Mouse (Mus musculus) stomach, embryonic 15.5 days (tissue): ENCODE results near the gene Gm36864. TPM values are rescaled to one million over a fixed set of nuclear protein-coding genes. Genes with fewer than 3 reads are reported as not detected.
"Not testable (repeated sequence)": the region's sequence is repeated elsewhere in the genome, so short reads cannot be mapped to it uniquely, and the experiment has no call there.

Experiments
- ATAC-seq: fragments of 200-750 bp; cut with Nextera tagmentation; 2 replicates; pipeline ENCODE4 v1.8.0; 2017; ENCODE audit warnings: low read depth, moderate number of reproducible peaks, moderate TSS enrichment; ENCODE audit not compliant: insufficient read depth, low FRiP score
- H3K27ac ChIP-seq: fragments of 300-500 bp; sonication (generic); 2 replicates; pipeline ENCODE4 v1.5.1; 2015; ENCODE audit warnings: mild to moderate bottlenecking, inconsistent platforms
- H3K27me3 ChIP-seq: fragments of 300-500 bp; sonication (generic); replicated peaks from 2 replicates; pipeline ENCODE4 v1.6.1; 2015; ENCODE audit warnings: inconsistent platforms
- H3K36me3 ChIP-seq: fragments of 300-500 bp; sonication (generic); 2 replicates; pipeline ENCODE4 v1.6.1; 2015; ENCODE audit warnings: inconsistent platforms
- H3K4me1 ChIP-seq: fragments of 300-500 bp; sonication (generic); 2 replicates; pipeline ENCODE4 v1.6.1; 2015; ENCODE audit warnings: inconsistent platforms
- H3K4me2 ChIP-seq: fragments of 300-500 bp; sonication (generic); 2 replicates; pipeline ENCODE4 v1.6.1; 2015; ENCODE audit warnings: mild to moderate bottlenecking, inconsistent platforms
- H3K4me3 ChIP-seq: fragments of 300-500 bp; sonication (generic); replicated peaks from 2 replicates; pipeline ENCODE4 v1.5.1; 2015; ENCODE audit warnings: inconsistent platforms
- H3K9ac ChIP-seq: fragments of 300-500 bp; sonication (generic); 2 replicates; pipeline ENCODE4 v1.6.1; 2015; ENCODE audit warnings: inconsistent platforms
- H3K9me3 ChIP-seq: fragments of 300-500 bp; sonication (generic); 2 replicates; pipeline ENCODE4 v1.6.1; 2016; ENCODE audit warnings: inconsistent platforms
- WGBS: fragments of 180-500 bp; shearing (Covaris S2); methylation state at CpG from one replicate; pipeline ENCODE4 v1.1.7; 2015; 5-methylcytosine and 5-hydroxymethylcytosine counted together
- polyA plus RNA-seq: library from polyadenylated mRNA; unstranded; fragments of >200 nt; fragmentation: Nextera tagmentation; extraction: Ambion mirVana; gene quantifications from 2 replicates; pipeline ENCODE4 v1.2.1, GENCODE M21; 2015

Gm36864 gene
- polyA plus RNA-seq, 1 experiment from 2014 or later: not detected

DNA sequence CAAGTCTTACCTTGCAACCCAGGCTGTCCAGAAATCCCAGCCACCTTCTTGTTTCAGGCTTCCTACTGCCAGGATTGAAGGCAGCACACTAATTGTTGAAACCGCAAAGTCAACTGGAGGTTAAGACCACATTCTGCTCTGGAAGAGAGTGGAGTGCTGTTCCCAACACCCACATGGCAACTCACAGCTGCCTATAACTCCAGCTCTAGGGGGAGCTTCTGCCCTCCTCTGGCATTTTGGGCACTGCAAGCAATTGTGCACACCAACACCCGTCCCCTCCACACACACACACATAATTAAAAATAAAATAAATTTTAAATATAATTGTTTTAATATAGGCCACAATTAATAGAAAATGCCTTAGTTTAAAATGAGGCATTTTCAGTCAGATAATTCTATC lies 5.2 kb downstream of the Gm36864 start:
- no peaks in the 10 kb centered on the region for H3K27me3 ChIP-seq
- H3K27ac ChIP-seq: no peak overlapping the region
- no peaks in the 10 kb centered on the region for H3K36me3 ChIP-seq
- H3K9ac ChIP-seq: no peak overlapping the region
- no peaks in the 10 kb centered on the region; the same call in 1 of the 2 replicates for H3K4me1 ChIP-seq
- WGBS: 62% methylated on average over 2 of the region's 2 CpGs
- ATAC-seq: no peak
- no peak overlapping the region for H3K4me3 ChIP-seq
- H3K9me3 ChIP-seq: no peaks in the 10 kb centered on the region
- H3K4me2 ChIP-seq: no peak overlapping the region

DNA sequence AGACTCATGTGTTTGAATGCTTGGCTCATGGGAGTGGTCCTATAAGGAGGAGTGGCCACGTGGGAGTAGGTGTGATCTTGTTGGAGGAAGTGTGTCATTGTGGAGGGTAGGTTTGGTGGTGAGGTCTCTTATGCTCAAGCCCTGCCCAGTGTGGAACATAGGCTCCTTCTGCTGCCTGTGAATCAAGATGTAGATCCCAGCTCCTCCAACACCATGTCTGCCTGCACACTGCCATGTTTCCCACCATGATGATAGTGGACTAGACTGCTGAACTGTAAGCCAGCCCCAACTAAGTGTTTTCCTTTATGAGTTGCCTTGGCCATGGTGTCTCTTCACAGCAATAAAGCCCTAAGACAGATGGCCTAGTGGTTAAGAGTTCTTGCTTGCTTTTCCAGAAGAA lies 8.1 kb downstream of the Gm36864 start:
- no peak for ATAC-seq
- no peak overlapping the region for H3K9ac ChIP-seq
- no peaks in the 10 kb centered on the region for H3K9me3 ChIP-seq
- peaks cover 13% of the 10 kb centered on the region for H3K4me1 ChIP-seq
- H3K27me3 ChIP-seq: no peaks in the 10 kb centered on the region
- no peak overlapping the region for H3K4me2 ChIP-seq
- peaks cover 4% of the 10 kb centered on the region; the same call in 1 of the 2 replicates for H3K36me3 ChIP-seq
- H3K27ac ChIP-seq: no peak overlapping the region
- 53% methylated on average over 1 of the region's 1 CpGs for WGBS
- no peak overlapping the region for H3K4me3 ChIP-seq

- peak within 1 kb of the TSS; percentile 79 for H3K4me3 ChIP-seq
- no peaks in the 10 kb centered on the region for H3K27me3 ChIP-seq
- H3K36me3 ChIP-seq: peaks cover 22% of the 10 kb centered on the region
- under 1% methylated on average over 62 of the region's 62 CpGs for WGBS
- H3K27ac ChIP-seq: peak within 1 kb of the TSS; percentile 96
- peak; percentile 84 for ATAC-seq
- H3K4me1 ChIP-seq: peaks cover 13% of the 10 kb centered on the region
- H3K9ac ChIP-seq: peak within 1 kb of the TSS; percentile 90
- H3K9me3 ChIP-seq: no peaks in the 10 kb centered on the region
- H3K4me2 ChIP-seq: peak within 1 kb of the TSS; percentile 65
Observed at GRCm38 (mm10) chr7:44246055-44246983, 10.3 kb downstream of the Gm36864 start, which contains the start of the genes 1700028J19Rik and 2410002F23Rik. 1700028J19Rik (minus strand) TSS chr7:44246695. 2410002F23Rik (plus strand) TSS chr7:44246722.

- H3K4me2 ChIP-seq: peak overlapping the region; percentile 65
- WGBS: 0% methylated on average over 23 of the region's 23 CpGs
- peak overlapping the region; percentile 90 for H3K9ac ChIP-seq
- H3K27ac ChIP-seq: peak overlapping the region; percentile 96
- H3K36me3 ChIP-seq: peaks cover 23% of the 10 kb centered on the region
- H3K4me1 ChIP-seq: peaks cover 13% of the 10 kb centered on the region
- no peaks in the 10 kb centered on the region for H3K27me3 ChIP-seq
- peak overlapping the region; percentile 79 for H3K4me3 ChIP-seq
- no peak; the same call in 1 of the 2 replicates for ATAC-seq
- H3K9me3 ChIP-seq: no peaks in the 10 kb centered on the region
Observed at GRCm38 (mm10) chr7:44246984-44247470, 11.1 kb downstream of the Gm36864 start.

DNA sequence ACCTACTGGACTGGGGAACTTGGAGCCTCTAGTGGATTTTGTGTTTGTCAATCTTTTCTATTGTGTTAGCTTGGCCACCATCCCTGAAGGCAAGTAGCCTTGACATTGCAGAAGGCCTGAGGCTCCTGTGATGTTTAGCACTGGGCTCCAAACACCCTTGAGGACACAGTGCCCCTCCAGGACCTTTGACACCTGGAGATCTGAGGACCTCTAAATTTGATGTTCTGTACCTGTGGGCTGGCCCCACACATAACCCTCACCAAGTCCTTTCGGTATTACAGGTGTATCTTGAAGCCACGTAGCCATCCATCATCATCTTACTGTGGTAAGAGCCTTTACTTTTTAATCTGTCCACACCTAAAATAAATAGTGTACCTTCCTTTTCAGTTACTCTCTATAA lies 12.0 kb downstream of the Gm36864 start:
- ATAC-seq: no peak
- H3K27me3 ChIP-seq: no peaks in the 10 kb centered on the region
- H3K27ac ChIP-seq: no peak overlapping the region
- H3K4me2 ChIP-seq: peak overlapping the region; percentile 65
- peaks cover 32% of the 10 kb centered on the region for H3K36me3 ChIP-seq
- H3K4me3 ChIP-seq: peak overlapping the region; percentile 79
- 80% methylated on average over 2 of the region's 2 CpGs for WGBS
- peaks cover 13% of the 10 kb centered on the region for H3K4me1 ChIP-seq
- 0 out of 2 replicates have a peak overlapping the region, but pooled peaks have one; percentile 1 for H3K9ac ChIP-seq
- no peaks in the 10 kb centered on the region for H3K9me3 ChIP-seq

- WGBS: 91% methylated on average over 4 of the region's 4 CpGs
- H3K36me3 ChIP-seq: peaks cover 37% of the 10 kb centered on the region
- H3K9me3 ChIP-seq: no peaks in the 10 kb centered on the region
Observed at GRCm38 (mm10) chr7:44249248-44249647, 13.3 kb downstream of the Gm36864 start.

GRCm38 (mm10) chr7:44250732-44251275 lies 14.8 kb downstream of the Gm36864 start:
- H3K4me3 ChIP-seq, H3K27ac ChIP-seq, H3K27me3 ChIP-seq, H3K9me3 ChIP-seq, H3K4me2 ChIP-seq, H3K9ac ChIP-seq, ATAC-seq: not testable (repeated sequence)
- 90% methylated on average over 17 of the region's 17 CpGs for WGBS
- H3K36me3 ChIP-seq: peaks cover 37% of the 10 kb centered on the region
- peaks cover 16% of the 10 kb centered on the region for H3K4me1 ChIP-seq

More at GRCm38 (mm10) chr7:44249248-44249647, 13.3 kb downstream of the Gm36864 start:
- Histone ChIP-seq H3K27ac (no peak overlapping the region), H3K4me1 (peaks cover 16% of the 10 kb centered on the region), H3K4me2 (no peak overlapping the region), H3K27me3 (no peaks in the 10 kb centered on the region), H3K4me3 (no peak overlapping the region), H3K9ac (no peak overlapping the region)
- ATAC-seq: no peak

GRCm38 (mm10) chr7:44253023-44253616 lies 17.1 kb downstream of the Gm36864 start:
- ATAC-seq: no peak
- Histone ChIP-seq H3K4me2 (no peak overlapping the region), H3K27me3 (no peaks in the 10 kb centered on the region), H3K4me1 (peaks cover 10% of the 10 kb centered on the region), H3K27ac (no peak overlapping the region), H3K36me3 (peaks cover 37% of the 10 kb centered on the region), H3K9ac (no peak overlapping the region), H3K9me3 (no peaks in the 10 kb centered on the region), H3K4me3 (no peak overlapping the region)
- WGBS: 66% methylated on average over 15 of the region's 15 CpGs

GRCm38 (mm10) chr7:44254930-44255329 lies 19.0 kb downstream of the Gm36864 start:
- H3K4me3 ChIP-seq: no peak overlapping the region
- no peaks in the 10 kb centered on the region for H3K27me3 ChIP-seq
- no peak for ATAC-seq
- no peak overlapping the region for H3K9ac ChIP-seq
- H3K9me3 ChIP-seq: no peaks in the 10 kb centered on the region
- no peak overlapping the region for H3K27ac ChIP-seq
- no peak overlapping the region for H3K4me2 ChIP-seq
- WGBS: 68% methylated on average over 6 of the region's 6 CpGs
- H3K4me1 ChIP-seq: 0 out of 2 replicates have a peak, but pooled peaks cover 3% of the 10 kb centered on the region
- H3K36me3 ChIP-seq: peaks cover 25% of the 10 kb centered on the region

GRCm38 (mm10) chr7:44257278-44257677 lies 21.3 kb downstream of the Gm36864 start, which contains the start of gene Acp4:
Acp4 (minus strand) TSS chr7:44257378.
- Histone ChIP-seq H3K36me3 (peaks cover 12% of the 10 kb centered on the region; the same call in 1 of the 2 replicates), H3K27me3 (no peaks in the 10 kb centered on the region), H3K27ac (no peak within 1 kb of the TSS), H3K9ac (no peak within 1 kb of the TSS), H3K4me1 (0 out of 2 replicates have a peak, but pooled peaks cover 3% of the 10 kb centered on the region), H3K9me3 (no peaks in the 10 kb centered on the region), H3K4me3 (no peak within 1 kb of the TSS), H3K4me2 (no peak within 1 kb of the TSS)
- 64% methylated on average over 4 of the region's 4 CpGs for WGBS
- no peak for ATAC-seq

DNA sequence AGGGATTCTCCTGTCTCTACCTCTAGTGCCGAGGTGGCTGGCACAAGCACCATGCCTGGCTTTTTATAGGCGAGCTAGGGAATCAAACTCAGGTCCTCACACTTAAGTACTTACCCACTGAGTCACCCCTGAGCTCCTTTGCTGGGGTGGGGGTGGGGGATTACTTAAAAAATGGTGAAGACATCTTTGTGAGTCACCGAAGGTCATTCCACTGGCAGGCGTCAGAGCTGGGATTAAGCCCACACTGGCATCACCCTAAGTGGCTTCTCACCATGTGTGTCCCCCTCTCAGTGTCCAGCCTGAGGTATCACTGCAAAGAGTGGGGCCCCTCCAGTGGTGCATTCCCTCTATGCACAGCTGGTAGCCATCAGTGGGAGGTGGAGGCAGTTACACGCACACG lies 24.4 kb downstream of the Gm36864 start:
- peaks cover 6% of the 10 kb centered on the region; the same call in 1 of the 2 replicates for H3K27me3 ChIP-seq
- peaks cover 6% of the 10 kb centered on the region for H3K4me1 ChIP-seq
- H3K4me2 ChIP-seq: no peak overlapping the region
- ATAC-seq: no peak
- no peaks in the 10 kb centered on the region for H3K36me3 ChIP-seq
- WGBS: 64% methylated on average over 6 of the region's 6 CpGs
- H3K4me3 ChIP-seq: no peak overlapping the region
- H3K9ac ChIP-seq: no peak overlapping the region
- no peaks in the 10 kb centered on the region for H3K9me3 ChIP-seq
- no peak overlapping the region for H3K27ac ChIP-seq
